Mouse (Mus musculus) Muller cell, postnatal 12 days (primary cell): ENCODE measurements around the gene Ifitm10.
A peak's percentile ranks its signal among the peaks of the same experiment; 100 is the strongest.
"Not testable (repeated sequence)": the region's sequence is repeated elsewhere in the genome, so short reads cannot be mapped to it uniquely, and the experiment has no call there.

Experiments
- DNase-seq: peaks from one replicate; pipeline ENCODE4 v3.0.0-alpha.2; 2015; ENCODE audit errors: inconsistent ontology term

Ifitm10 gene

DNA sequence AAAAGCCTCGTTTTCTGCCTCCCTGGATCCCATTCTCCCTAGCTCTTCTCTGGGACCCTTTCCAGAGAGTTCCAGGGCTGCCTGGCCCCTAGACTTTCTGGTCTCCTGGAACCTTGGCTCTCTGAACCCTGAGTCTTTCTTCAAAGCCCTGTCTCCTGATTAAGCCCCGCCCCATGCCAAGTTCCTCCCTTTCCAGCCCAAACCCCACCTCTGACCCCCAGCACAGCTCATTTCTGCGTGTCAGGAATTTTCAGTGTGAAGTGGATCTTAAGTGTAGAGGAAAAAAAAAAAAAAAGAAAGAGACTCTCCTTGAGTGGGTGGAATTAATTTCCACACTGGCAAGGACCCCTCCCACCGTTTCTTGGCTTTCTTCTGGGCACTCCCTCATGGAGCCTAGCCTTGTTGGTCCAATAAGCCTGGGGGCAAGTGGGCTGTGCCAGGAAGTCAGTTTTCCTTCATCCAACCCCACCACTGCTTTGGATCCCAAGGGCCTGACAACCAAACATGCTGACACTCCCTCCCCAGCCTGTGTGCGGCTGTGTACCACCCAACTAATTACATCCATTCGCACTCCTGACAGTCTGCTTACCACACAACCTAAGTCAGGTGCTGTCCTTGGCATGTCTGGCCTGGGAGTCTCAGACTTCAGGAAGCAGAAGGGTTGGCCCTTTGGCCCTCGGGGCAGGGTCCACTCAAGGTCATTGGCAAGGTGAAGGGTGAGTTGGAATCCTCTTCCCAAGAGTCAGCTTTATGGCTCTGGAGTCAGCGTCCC lies at the start of gene Ifitm10:
TSS of gene Ifitm10 (minus strand) at position 113 of the 772 bp plus-strand sequence.
- DNase-seq: peak; percentile 81

DNA sequence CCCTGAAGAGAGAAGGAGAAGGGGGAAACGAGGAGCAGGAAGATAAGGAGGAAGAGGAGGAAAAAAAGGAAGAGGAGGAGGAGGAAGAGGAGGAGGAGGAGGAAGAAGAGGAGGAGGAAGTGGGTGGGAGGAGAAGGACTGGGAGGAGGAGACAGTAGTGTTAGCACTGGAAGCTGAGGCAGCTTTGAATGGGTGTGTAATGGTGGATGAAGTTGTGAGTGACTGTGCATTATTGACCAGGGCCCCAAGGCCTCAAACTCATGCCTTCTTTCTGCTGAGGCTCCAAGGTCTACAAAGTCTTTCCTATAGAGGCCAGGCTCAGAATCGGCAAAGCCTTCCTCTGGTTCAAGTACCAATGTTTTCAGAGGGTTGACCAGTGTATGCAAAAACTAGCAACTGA lies 48.3 kb upstream of the Ifitm10 start:
- no peak for DNase-seq

DNA sequence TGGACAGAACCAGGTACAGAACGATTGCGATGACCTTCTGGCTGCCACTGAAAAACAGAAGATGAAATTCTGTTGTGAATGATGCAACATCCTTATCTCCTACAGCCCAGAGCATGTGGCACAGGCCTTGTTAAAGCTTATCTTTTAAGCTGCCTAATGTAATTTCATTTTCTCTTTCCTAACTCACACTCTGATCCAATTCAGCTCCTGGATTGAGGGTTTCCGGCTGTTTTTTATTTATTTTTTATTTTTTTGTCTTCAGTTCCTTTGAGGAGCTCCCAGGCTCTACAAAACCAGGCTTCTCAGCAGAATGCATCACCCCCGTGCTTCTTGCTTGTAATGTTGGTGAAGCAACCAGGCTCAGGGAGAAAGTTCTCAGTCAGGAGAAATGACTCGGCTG lies 46.3 kb upstream of the Ifitm10 start:
- DNase-seq: no peak

DNA sequence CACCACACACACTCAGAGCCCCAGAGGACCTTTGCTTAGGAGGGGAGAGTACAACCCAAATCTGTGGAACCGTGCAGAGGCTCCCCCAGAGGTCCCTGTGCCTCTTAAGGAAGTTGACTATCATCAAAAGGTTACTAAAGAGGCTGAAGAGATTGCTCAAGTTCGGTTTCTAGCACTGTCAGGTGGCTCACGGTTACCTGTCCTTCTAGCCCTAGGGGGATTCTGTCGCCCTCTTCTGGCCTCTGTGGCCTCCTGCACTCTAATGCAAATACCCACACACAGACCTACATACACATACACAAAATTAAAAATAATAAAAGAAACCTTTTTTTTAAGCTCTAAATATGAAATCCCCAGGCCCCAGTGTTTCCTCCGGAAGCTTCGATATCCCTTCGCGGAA lies 45.1 kb upstream of the Ifitm10 start:
- DNase-seq: no peak

DNA sequence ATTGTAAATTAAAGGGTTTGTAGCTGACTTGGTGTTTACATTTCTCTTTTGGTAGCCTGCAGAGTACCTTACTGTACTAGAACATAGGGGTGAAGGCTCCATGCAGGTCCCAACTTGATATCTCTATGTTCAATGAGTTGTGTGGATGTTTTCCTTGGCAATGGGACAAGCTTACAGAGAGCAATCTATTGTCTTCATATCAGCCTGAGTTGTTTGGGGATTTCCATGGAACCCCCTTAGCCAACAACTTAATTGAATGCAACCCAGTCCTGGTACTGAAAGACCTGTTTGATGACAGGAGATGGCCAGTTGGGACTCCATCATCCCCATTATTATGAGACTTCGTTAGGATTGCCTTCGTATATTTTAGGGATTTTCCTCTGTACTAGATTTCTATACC lies 44.5 kb upstream of the Ifitm10 start:
- peak; percentile 29 for DNase-seq

DNA sequence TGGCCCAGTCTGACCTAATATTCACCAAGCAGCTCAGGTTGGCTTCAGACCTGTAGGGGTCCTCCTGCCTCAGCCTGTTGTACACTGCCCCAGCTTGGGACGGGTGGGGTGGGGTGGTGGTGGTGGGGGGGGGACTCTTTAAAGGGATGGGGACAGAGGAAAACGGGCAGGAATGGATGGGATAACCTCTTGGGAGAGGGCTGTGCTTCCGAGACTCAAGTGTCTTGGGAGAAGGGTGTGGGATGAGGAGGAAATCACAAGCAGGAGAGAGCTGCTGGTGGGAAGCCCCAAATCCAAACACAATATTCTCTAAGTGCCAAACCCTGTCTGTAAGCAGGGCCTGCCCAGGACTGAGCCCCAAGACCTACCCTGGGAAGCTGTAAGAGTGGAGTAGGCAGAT lies 42.7 kb upstream of the Ifitm10 start:
- no peak for DNase-seq

DNA sequence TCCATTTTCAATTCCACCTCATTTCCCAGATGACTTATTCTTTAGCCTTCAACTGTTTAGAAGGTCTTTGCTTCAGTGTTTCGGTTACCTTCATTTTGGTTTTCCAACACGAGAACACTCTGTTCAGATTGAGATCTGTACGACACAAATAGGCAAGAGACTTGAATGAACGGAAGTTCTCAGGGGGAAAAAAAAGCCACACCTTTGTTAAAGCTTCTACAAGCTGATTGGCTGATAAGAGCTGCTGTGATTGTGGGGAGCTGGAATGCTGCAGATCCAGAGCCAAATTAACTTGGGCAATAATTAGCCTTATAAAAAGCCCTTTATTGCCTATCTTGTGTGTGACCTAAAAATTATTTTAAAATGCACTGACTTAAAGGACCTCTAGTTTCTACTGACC lies 41.8 kb upstream of the Ifitm10 start:
- no peak for DNase-seq

DNA sequence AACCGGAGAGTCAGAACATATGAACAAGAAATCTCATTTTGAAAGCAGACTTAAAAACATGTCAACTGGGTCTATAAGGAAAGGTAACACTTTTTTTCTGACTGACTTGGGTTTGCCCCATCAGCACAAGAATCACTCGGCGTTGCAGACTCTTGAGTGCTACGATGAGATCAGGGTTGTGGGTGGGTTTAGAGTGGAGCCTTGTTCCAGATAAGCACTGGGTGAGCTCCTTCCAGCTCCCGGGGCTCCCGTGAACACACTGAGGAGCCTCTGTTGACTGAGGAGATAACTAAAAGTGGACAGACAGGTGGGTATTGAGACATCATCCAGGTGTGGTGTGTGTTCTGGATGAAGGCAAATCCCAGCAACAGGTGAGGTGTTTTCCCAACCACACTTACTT lies 39.7 kb upstream of the Ifitm10 start:
- no peak for DNase-seq

DNA sequence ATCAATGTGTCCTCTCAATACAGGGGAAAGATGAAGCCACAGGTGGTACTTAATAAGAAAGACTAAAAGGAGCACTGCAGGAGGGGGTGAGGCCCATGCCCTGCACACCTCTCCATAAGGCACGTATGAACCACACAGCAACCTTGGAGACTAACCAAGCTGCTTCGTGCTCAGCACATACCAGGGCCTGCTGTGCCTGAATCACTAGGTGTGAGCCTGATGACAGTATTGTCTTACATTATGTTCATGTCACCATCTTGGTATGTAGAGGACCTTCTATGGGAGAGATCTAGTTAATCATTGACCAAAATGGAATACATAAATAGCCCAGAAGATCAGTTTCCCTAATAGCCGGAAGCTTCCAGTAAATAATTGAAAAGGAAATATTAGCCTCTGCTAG lies 36.0 kb upstream of the Ifitm10 start:
- DNase-seq: no peak

DNA sequence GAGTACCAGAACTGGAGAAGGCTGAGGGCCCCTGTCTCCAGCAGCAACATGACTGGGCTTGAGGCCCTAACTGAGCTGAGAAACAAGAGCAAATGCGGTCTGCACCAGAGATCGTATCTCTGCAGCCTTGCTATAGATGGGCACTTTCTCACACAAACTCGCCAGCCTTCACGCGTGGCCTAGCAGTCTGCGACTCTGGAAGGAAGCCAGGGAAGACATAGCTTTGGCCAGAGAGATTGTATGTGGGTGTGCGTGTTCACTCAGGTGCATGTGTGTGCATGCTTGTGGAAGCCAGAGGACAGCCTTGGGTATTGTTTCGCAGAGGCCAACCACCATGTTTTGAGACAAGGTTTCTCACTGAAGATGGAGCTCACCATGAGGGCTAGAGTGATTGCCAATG lies 35.1 kb upstream of the Ifitm10 start:
- no peak for DNase-seq

DNA sequence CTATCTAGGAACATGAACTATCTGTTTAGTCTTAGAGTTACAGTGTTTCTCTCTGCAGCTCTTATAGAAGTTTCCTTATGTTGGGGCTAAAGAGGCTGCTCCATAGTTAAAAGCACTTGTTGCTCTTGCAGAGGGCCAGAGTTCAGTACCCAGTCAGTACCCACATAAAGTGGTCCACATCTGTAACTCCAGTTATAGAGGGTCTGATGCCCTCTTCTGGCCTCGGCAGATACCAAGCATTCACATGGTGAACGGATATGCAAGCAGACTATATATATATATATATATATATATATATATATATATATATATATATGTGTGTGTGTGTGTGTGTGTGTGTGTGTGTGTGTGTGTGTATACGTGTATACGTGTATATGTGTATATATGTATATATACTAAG lies 34.4 kb upstream of the Ifitm10 start:
- DNase-seq: no peak

DNA sequence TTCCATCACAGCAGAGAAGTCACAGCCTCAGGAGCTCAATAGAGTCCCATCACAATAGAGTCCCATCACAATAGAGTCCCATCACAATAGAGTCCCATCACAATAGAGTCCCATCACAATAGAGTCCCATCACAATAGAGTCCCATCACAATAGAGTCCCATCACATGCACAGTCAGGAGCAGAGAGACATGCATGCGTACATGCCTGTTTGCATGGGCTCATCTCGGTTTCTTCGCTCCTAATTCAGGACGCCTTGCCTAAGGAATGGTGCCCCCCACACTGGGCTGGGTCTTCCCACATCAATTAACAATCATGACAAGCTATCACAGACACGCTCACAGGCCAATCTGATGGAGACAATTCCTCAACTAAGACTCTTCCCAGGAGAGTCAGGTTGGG lies 31.6 kb upstream of the Ifitm10 start:
- not testable (repeated sequence) for DNase-seq

DNA sequence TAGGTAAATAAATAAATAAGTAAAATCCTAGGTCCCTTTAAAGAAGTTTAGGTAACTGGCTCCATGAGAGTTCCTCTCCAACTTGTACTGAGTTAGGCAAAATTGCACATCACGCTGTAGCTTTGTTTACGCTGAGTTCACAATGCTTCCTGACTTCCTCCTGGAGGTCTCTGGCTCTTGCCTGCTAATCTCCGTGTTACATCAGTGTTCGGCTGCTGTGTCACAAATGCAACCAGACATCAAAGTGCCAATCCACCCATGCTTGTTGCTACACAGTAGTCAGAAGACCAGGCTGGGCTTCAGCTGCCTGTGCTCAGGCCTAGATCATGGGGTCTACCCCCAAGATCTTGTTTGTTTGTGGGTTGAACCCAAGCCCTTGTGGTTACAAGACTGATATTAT lies 30.0 kb upstream of the Ifitm10 start:
- DNase-seq: no peak

DNA sequence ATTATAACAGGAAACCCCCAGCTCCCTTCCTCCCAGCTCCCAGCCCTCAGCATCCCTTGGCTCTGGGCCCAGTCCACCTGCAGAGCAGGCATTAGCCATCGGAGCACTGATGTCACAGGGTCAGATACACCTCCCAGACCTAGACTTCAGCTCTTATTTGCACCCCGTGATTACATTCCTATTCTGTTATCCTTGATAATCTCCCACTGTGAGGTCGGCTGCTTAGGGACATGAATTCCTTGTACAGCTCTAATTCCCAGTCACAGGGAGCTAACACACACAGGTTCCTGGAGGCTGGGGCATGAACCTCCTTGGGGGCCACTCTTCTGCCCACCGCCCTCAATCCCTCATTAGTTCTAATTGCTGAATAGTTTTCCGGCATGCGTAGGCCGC lies 27.2 kb upstream of the Ifitm10 start:
- peak; percentile 84 for DNase-seq

DNA sequence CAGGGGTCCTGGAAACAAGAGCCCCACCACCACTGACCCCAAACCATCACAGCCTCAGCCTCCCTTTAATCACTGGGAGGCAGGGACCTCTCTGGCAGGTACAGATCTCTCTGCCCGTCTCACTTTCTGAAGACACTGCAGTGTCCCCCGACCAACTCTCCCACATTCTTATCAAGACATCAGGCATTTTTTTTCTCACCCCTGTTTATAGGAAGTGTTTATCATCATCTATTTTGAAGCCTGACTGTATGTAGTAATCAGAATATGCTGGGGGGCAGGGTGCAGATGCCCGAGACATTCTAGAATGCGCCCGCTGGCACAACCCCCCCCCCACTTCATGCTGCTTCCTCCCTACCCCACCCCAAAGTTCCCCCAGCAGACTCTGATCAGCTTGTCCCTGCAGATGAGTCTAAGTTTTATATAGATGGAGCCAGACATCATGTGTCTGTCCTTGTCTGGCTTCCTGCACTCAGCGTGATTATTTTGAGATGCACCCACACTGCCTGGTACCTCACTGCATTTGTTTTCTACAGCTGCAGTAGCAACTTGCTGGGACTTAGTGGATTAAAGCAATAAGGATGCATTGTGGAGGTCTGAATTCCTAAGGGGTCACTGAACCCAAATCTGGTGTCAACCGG lies 26.7 kb upstream of the Ifitm10 start:
- DNase-seq: no peak

DNA sequence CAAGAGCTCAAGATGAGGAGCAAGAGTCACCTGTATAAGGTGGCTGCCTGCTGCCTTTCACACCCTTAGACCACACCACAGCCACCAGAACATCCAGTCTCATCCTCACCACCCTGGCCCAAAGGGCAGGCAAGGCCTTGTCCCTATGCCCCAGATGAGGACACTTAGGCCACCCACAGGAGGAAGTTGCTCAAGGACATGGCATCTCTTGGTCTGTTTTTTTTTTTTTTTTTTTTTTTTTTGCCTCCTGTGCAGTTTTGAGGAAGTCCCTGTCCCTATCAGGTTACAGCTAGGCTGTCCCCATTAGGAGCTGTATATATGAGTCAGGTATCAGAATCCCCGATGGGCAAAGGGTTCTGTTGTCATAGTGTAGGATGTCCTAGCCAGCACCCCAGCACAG lies 25.7 kb upstream of the Ifitm10 start:
- no peak for DNase-seq

DNA sequence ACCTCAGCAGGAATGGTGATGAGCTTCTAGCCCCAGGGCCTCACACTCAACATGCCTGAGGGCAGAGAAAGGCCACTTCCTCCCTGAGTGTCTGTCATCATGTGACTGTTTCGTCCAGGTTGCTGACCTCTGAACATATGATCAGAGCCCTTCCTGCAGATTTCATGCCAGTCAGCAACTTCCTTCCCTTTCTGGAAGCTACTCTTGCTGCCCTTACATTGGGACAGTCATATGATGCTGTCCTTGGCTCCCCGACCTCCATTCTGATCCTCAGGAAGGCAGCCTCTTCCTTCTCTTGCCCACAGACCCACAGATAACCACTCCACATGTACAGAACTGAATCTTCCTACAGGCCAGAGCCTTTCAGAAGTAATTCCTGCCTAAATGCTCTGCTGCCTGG lies 24.5 kb upstream of the Ifitm10 start:
- no peak for DNase-seq

DNA sequence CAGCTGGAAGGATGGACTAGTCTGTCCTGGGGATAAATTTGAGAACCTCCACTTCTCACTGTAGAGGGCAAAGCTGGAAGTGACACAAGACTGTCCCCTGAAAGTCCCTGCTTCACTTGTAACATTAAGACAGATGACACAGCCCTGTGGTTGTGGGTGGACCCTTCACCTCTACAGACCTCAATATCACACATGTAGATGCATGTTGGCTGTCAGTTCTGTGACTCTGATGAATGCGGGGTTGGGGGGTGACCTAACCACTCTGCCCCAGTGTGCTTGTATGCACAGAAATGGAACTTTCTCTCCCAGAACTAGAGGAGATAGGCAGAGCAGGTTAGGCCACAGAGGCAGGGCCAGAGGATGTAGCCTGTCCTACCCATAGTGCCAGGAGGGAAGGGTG lies 23.1 kb upstream of the Ifitm10 start:
- DNase-seq: no peak

DNA sequence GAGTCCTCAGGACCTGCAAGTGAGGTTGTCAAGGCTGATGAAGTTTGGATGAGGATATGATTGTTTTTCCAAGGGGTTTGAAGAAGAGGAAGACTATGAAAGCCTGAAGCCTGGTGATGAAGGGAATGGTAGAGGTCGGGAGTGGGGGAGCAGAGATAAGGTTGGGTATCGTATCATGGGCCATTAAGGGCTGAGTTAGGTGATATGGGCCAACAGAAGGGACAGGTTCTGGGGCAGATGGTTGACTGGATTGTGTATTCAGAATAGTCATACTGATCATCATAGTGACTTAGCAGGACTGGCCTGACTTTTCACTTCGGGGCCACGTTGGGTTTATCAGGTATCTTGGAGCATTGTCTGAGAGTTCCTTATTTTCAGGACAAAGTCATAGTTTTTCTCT lies 21.9 kb upstream of the Ifitm10 start:
- no peak for DNase-seq

DNA sequence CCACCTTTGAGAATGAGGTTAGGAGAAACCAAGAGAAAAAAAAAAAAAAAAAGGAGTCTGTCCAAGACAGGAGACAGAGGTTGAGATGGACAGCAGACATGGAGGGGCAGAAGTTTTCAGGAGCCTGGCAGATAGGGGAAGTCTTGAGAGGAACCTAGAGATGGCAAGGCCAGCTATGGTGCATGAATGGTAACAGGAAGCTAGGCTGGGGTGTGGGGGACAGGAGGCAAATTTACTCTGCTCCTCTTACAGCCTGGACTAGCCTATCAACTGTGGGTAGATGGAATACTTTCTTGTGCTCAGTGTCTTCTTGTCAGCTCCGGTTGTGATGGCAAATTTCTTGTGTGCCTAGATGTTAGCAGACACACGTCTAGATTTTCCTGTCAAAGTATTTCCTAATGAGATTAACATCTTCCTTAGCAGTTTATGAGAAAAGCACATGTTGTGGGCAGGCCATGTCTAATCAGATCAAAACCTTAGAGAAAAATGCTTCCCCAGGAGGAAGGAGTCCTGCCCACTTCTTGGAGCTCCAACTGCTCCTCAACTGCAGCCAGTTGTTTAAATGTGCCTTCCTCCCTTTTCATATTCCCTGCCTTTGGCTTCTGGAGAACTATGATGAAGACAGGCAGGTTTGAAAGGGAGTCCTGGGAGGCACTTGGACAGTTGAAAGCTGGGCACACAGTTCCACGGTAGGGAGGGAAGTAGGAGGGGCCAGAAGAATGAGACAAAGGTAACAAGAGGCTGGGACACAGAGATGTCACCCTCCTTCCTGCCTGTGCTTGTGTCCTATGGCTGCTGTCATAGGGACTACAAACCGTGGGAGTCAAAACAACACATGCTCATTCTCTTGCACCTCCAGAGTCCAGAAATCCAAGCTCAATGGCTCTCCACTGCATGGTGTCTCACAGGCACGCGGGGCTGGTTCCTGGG lies 21.0 kb upstream of the Ifitm10 start:
- DNase-seq: no peak

DNA sequence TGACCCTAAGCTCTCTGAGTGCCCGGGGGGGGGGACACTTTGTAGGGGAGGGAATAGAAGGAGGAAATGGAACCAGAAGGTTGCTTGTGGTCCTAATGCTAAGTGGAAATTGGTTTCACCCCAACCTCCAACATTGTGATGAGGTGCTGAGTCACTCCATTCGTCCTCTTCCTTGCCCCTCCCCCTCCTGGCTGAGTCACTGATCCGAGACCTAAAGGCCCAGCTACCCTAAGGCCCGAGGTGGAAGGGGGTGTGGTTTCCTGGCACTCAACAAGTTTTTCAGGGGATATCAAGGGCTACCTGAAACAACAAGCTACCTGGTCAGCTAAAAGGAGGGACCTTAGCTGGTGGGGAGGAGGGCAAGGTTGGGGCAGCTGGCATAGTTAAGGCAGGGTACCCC lies 19.6 kb upstream of the Ifitm10 start:
- peak; percentile 83 for DNase-seq

DNA sequence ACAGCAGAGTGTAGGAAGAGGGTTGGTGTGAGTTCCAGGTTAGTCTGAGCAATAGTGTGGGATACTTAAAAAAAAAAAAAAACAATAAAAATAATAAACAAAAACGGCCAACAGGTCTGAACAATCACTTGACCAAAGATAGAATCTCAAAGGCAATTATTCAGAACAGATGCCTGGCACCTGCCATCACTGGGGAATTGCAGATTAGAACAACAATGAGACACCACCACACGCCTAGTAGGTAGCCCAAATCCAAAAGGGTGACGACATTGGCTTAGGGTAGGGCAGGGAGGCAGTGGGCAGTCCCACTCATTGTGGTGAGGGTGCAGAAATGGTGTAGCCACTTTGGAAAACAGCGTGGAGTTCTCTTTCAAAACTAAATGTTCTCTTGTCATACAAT lies 18.1 kb upstream of the Ifitm10 start:
- DNase-seq: no peak

DNA sequence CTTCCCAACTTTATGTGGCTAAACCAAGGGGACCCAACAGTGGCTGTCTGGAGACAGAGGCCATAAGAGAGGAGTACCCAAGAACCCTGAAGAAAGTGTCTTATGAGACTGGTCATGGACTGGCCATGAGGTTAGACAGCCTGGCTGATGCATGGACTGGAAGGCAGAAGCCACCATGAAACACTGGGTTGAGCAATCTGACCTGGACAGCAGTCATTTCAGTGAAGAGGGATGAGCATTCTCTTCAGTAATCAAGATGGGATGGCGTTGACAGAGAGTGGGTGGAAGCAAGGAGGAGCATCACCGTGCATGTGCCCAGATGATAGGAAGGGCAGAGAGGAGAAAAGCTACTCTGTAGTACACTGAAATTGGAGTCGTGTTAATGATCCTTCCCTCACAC lies 17.6 kb upstream of the Ifitm10 start:
- no peak for DNase-seq
